ENCODE assay signal across 1 mouse cellular context in genomic region chr16:91352084-91352562, GRCm38 (mm10).
TF ChIP-seq lines count a peak whose summit lies in the region.

No protein-coding gene starts in this region.

TF ChIP-seq in CH12.LX, 34 proteins besides CTCF, POLR2A, EP300 and RAD21 (continued from another document):
- TF ChIP-seq USF1 (IDR thresholded peaks at IDR 0.05; ENCODE audit: low read depth, low read length) (no peak), ELF1 (IDR thresholded peaks at IDR 0.05; ENCODE audit: low read depth, low read length) (no peak), SIN3A (IDR thresholded peaks at IDR 0.05; ENCODE audit: low read length) (peak; percentile 67), PAX5 (IDR thresholded peaks at IDR 0.05; ENCODE audit: low read length) (no peak), MEF2A (IDR thresholded peaks at IDR 0.05; ENCODE audit: borderline replicate concordance, low read depth, low read length) (0 out of 2 replicates have a peak, but pooled peaks have one; percentile 36), CHD2 (IDR thresholded peaks at IDR 0.05; ENCODE audit: low read length) (no peak), ZC3H11A (IDR thresholded peaks at IDR 0.05; ENCODE audit: low read depth, low read length) (peak; percentile 75)
